Mouse (Mus musculus): ENCODE measurements around the gene Hhat. TPM values are rescaled to one million over a fixed set of nuclear protein-coding genes. Genes with fewer than 3 reads are reported as not detected.

The Hhat gene
- polyA plus RNA-seq, 2 experiments = 10.0 to 12.6 TPM

GRCm38 (mm10) chr1:192472366-192472765 is 298.7 kb downstream of the Hhat start:
- no peak overlapping the region for H3K9ac ChIP-seq (ENCODE audit: low read depth, low read length, severe bottlenecking)
- no peak overlapping the region for H3K27ac ChIP-seq (replicated peaks; ENCODE audit: low read depth, low read length)
- no peak overlapping the region for H3K4me2 ChIP-seq (replicated peaks; ENCODE audit: low read depth, low read length, severe bottlenecking)
- WGBS = 54% methylated on average over 4 of the region's 4 CpGs
- no peak for TF ChIP-seq POLR2A (IDR thresholded peaks at IDR 0.05; ENCODE audit: borderline replicate concordance, extremely low read depth, insufficient read depth, insufficient read length)
- no peaks in the 10 kb centered on the region for H3K9me3 ChIP-seq (ENCODE audit: control insufficient read depth, low read length)
- DNase-seq (ENCODE audit: low spot score) = peak; percentile 88
- no peaks in the 10 kb centered on the region for H3K36me3 ChIP-seq (ENCODE audit: control insufficient read depth, insufficient read depth, low read length)
- no peaks in the 10 kb centered on the region for H3K27me3 ChIP-seq (ENCODE audit: control insufficient read depth, insufficient read depth, low read length)
- no peak for ATAC-seq (ENCODE audit: low FRiP score, low read depth)
- H3K4me1 ChIP-seq (ENCODE audit: control insufficient read depth, insufficient read depth, low read length) = no peaks in the 10 kb centered on the region
- H3K4me3 ChIP-seq (replicated peaks; ENCODE audit: low read length) = no peak overlapping the region

DNA sequence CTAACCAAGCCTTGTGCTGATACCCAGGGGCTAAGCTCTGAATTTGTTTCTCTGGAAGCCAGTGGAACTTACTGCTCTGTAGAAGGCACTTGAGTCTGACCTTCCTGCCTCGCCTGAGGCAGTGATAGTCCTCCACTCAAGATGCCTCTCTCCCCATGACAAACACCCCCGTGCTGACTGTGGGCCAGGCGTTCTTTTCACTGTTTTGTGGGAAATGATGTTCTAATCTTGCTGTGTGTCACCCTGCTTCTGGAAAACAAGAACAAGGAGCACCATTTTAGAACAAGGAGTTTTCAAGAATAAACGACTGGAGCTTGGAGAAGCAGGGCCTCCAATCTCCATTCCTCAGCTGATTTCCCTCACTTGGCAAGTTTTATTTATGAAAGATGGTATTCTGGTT is 307.3 kb downstream of the Hhat start:
- Histone ChIP-seq H3K36me3 (ENCODE audit: control insufficient read depth, insufficient read depth, low read length) (no peaks in the 10 kb centered on the region), H3K27me3 (ENCODE audit: control insufficient read depth, insufficient read depth, low read length) (no peaks in the 10 kb centered on the region), H3K9me3 (ENCODE audit: control insufficient read depth, low read length) (no peaks in the 10 kb centered on the region), H3K27ac (replicated peaks; ENCODE audit: low read depth, low read length) (no peak overlapping the region), H3K4me1 (ENCODE audit: control insufficient read depth, insufficient read depth, low read length) (no peaks in the 10 kb centered on the region), H3K4me3 (replicated peaks; ENCODE audit: low read length) (no peak overlapping the region), H3K9ac (ENCODE audit: low read depth, low read length, severe bottlenecking) (no peak overlapping the region), H3K4me2 (replicated peaks; ENCODE audit: low read depth, low read length, severe bottlenecking) (no peak overlapping the region)
- WGBS = 77% methylated on average over 4 of the region's 4 CpGs
- ATAC-seq (ENCODE audit: low FRiP score, low read depth) = no peak
- DNase-seq (ENCODE audit: low spot score) = no peak
- no peak for TF ChIP-seq POLR2A (IDR thresholded peaks at IDR 0.05; ENCODE audit: borderline replicate concordance, extremely low read depth, insufficient read depth, insufficient read length)

GRCm38 (mm10) chr1:192457526-192458206 is 313.4 kb downstream of the Hhat start:
- Histone ChIP-seq H3K27ac (replicated peaks; ENCODE audit: low read depth, low read length) (no peak overlapping the region), H3K4me1 (ENCODE audit: control insufficient read depth, insufficient read depth, low read length) (no peaks in the 10 kb centered on the region), H3K27me3 (ENCODE audit: control insufficient read depth, insufficient read depth, low read length) (no peaks in the 10 kb centered on the region), H3K4me3 (replicated peaks; ENCODE audit: low read length) (no peak overlapping the region), H3K4me2 (replicated peaks; ENCODE audit: low read depth, low read length, severe bottlenecking) (no peak overlapping the region), H3K9ac (ENCODE audit: low read depth, low read length, severe bottlenecking) (no peak overlapping the region), H3K36me3 (ENCODE audit: control insufficient read depth, insufficient read depth, low read length) (no peaks in the 10 kb centered on the region), H3K9me3 (ENCODE audit: control insufficient read depth, low read length) (no peaks in the 10 kb centered on the region)
- ATAC-seq (ENCODE audit: low FRiP score, low read depth) (no peak), DNase-seq (ENCODE audit: low spot score) (peak; percentile 78)
- TF ChIP-seq POLR2A (IDR thresholded peaks at IDR 0.05; ENCODE audit: borderline replicate concordance, extremely low read depth, insufficient read depth, insufficient read length) = no peak
- 85% methylated on average over 6 of the region's 6 CpGs for WGBS

DNA sequence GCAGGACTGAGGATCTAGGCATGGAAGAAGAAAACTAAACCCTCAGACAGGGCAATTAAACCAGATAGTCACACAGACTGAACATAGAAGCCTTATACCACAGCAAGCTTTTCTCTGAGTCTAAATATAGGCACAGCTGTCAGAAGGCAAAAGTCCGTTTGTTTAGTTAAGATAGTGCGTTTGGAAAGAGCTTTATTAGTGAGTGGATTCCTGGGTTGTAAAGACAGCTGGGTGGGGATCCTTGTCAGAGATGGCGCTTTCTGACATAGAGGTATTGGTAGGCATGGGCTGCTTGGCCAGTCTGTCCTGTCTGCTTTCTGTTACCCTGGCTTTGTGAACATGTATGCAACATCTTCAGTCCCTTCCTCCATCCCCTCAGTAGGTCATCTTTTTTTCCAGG is 314.0 kb downstream of the Hhat start:
- Histone ChIP-seq H3K4me3 (replicated peaks; ENCODE audit: low read length) (no peak overlapping the region), H3K9ac (ENCODE audit: low read depth, low read length, severe bottlenecking) (no peak overlapping the region), H3K36me3 (ENCODE audit: control insufficient read depth, insufficient read depth, low read length) (no peaks in the 10 kb centered on the region), H3K27ac (replicated peaks; ENCODE audit: low read depth, low read length) (no peak overlapping the region), H3K27me3 (ENCODE audit: control insufficient read depth, insufficient read depth, low read length) (no peaks in the 10 kb centered on the region), H3K4me2 (replicated peaks; ENCODE audit: low read depth, low read length, severe bottlenecking) (no peak overlapping the region), H3K4me1 (ENCODE audit: control insufficient read depth, insufficient read depth, low read length) (no peaks in the 10 kb centered on the region), H3K9me3 (ENCODE audit: control insufficient read depth, low read length) (no peaks in the 10 kb centered on the region)
- DNase-seq (ENCODE audit: low spot score) (no peak), ATAC-seq (ENCODE audit: low FRiP score, low read depth) (no peak)
- WGBS = 70% methylated on average over 3 of the region's 3 CpGs
- TF ChIP-seq POLR2A (IDR thresholded peaks at IDR 0.05; ENCODE audit: borderline replicate concordance, extremely low read depth, insufficient read depth, insufficient read length) = no peak

DNA sequence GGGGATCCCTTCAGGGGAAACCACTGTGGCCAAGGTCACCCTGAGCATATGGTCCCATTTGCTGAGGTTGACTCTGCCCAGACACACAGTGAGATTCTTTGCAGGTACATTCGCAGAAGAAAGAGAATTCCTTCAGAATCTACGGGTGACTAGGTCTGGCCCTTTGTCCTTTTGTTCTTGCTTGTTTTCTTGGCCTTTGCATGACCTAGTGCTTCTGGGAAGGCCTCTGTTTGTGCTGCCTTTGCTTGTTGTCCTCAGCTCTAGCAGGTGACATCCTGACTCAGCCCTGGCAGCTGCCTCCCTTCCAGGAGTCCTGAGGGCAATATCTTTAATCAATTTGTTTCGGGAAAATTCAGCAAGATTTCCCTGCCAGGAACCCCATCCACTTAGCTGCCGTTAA is 316.0 kb downstream of the Hhat start:
- Histone ChIP-seq H3K4me3 (replicated peaks; ENCODE audit: low read length) (no peak overlapping the region), H3K9ac (ENCODE audit: low read depth, low read length, severe bottlenecking) (no peak overlapping the region), H3K9me3 (ENCODE audit: control insufficient read depth, low read length) (no peaks in the 10 kb centered on the region), H3K4me1 (ENCODE audit: control insufficient read depth, insufficient read depth, low read length) (no peaks in the 10 kb centered on the region), H3K27me3 (ENCODE audit: control insufficient read depth, insufficient read depth, low read length) (no peaks in the 10 kb centered on the region), H3K27ac (replicated peaks; ENCODE audit: low read depth, low read length) (no peak overlapping the region), H3K36me3 (ENCODE audit: control insufficient read depth, insufficient read depth, low read length) (no peaks in the 10 kb centered on the region), H3K4me2 (replicated peaks; ENCODE audit: low read depth, low read length, severe bottlenecking) (no peak overlapping the region)
- TF ChIP-seq POLR2A (IDR thresholded peaks at IDR 0.05; ENCODE audit: borderline replicate concordance, extremely low read depth, insufficient read depth, insufficient read length) = no peak
- DNase-seq (ENCODE audit: low spot score) (no peak), ATAC-seq (ENCODE audit: low FRiP score, low read depth) (no peak)
- 55% methylated on average over 4 of the region's 4 CpGs for WGBS
